ENCODE assay signal across 15 mouse cellular contexts in genomic region chr6:128085488-128086066, GRCm38 (mm10). TPM values are rescaled to one million over a fixed set of nuclear protein-coding genes. Genes with fewer than 3 reads are reported as not detected.
DNase-seq lines count a peak whose midpoint lies in the region; ATAC-seq lines count a peak whose summit lies in the region.
"Had no signal": no experiment of that assay in that cellular context is flagged by ENCODE, and none has a peak within 500 bp of the region (broad histone marks: within the 10 kb centered on the region; RNA-seq: fewer than 3 reads in every experiment).

No protein-coding gene starts in this region.

- peak; percentile 47 for ATAC-seq in kidney, embryonic 14.5 days (ENCODE audit: low FRiP score, low TSS enrichment)
- peak; percentile 23; the same call in 1 of the 2 replicates for ATAC-seq in embryonic facial prominence, embryonic 14.5 days (ENCODE audit: low read depth)
- no peak for ATAC-seq in hindbrain, embryonic 16.5 days
- no peak for ATAC-seq in neural tube, embryonic 13.5 days (ENCODE audit: low read depth)

- no peaks in the 10 kb centered on the region for H3K9me3 ChIP-seq in kidney, embryonic 14.5 days (ENCODE audit: control insufficient read depth, low read length)
- no peaks in the 10 kb centered on the region for H3K9me3 ChIP-seq in embryonic facial prominence, embryonic 14.5 days (ENCODE audit: control insufficient read depth, low read length)
- H3K9me3 ChIP-seq in hindbrain, embryonic 16.5 days (ENCODE audit: control insufficient read depth, low read length), result no peaks in the 10 kb centered on the region
- no peaks in the 10 kb centered on the region for H3K9me3 ChIP-seq in neural tube, embryonic 13.5 days
- H3K9me3 ChIP-seq: heart, embryonic 13.5 days; liver, embryonic 13.5 days had no signal

- H3K4me2 ChIP-seq in kidney, embryonic 14.5 days (replicated peaks; ENCODE audit: low read depth, low read length), result no peak overlapping the region
- no peak overlapping the region for H3K4me2 ChIP-seq in embryonic facial prominence, embryonic 14.5 days (ENCODE audit: low read depth, low read length)
- H3K4me2 ChIP-seq in hindbrain, embryonic 16.5 days (ENCODE audit: low read length), result no peak overlapping the region
- no peak overlapping the region for H3K4me2 ChIP-seq in neural tube, embryonic 13.5 days
- H3K4me2 ChIP-seq: heart, embryonic 13.5 days; liver, embryonic 13.5 days had no signal

- H3K27ac ChIP-seq in kidney, embryonic 14.5 days (ENCODE audit: low read depth, low read length), result no peak overlapping the region; the same call in 1 of the 2 replicates
- H3K27ac ChIP-seq in embryonic facial prominence, embryonic 14.5 days (replicated peaks; ENCODE audit: low read depth, low read length), result 0 out of 2 replicates have a peak overlapping the region, but pooled peaks have one; percentile 33
- H3K27ac ChIP-seq in hindbrain, embryonic 16.5 days (ENCODE audit: low read depth, low read length), result peak overlapping the region; percentile 23; the same call in 1 of the 2 replicates
- peak overlapping the region; percentile 50 for H3K27ac ChIP-seq in neural tube, embryonic 13.5 days (replicated peaks)
- H3K27ac ChIP-seq: gastrocnemius, adult 2 months; heart, embryonic 13.5 days; liver, embryonic 13.5 days had no signal

- H3K27me3 ChIP-seq in kidney, embryonic 14.5 days (ENCODE audit: control insufficient read depth, insufficient read depth, low read length), result no peaks in the 10 kb centered on the region
- no peaks in the 10 kb centered on the region for H3K27me3 ChIP-seq in embryonic facial prominence, embryonic 14.5 days (replicated peaks; ENCODE audit: control insufficient read depth, insufficient read depth, low read length)
- H3K27me3 ChIP-seq in hindbrain, embryonic 16.5 days (replicated peaks; ENCODE audit: control insufficient read depth, insufficient read depth, low read length), result no peaks in the 10 kb centered on the region
- H3K27me3 ChIP-seq in neural tube, embryonic 13.5 days, result no peaks in the 10 kb centered on the region
- H3K27me3 ChIP-seq: heart, embryonic 13.5 days; liver, embryonic 13.5 days had no signal

- DNase-seq in kidney, adult 18-20 months, result no peak
- peak; percentile 64 for DNase-seq in embryonic facial prominence, embryonic 14.5 days (ENCODE audit: low spot score)
- no peak for DNase-seq in gastrocnemius, postnatal 4 days (ENCODE audit: low spot score in 2 of 2)
- no peak for DNase-seq in ovary, adult 18-20 months (ENCODE audit: low spot score)
- DNase-seq: adrenal gland, postnatal 36 days; cerebellum, postnatal 36 days; gastrocnemius, adult 2 months; liver, embryonic 13.5 days; lung, postnatal 14 days; right cerebral cortex, postnatal 4 days; thymus, adult 18-20 months had no signal

- 55% methylated on average over 9 of the region's 9 CpGs for WGBS in kidney, embryonic 14.5 days
- WGBS in embryonic facial prominence, embryonic 14.5 days, result 41% methylated on average over 9 of the region's 9 CpGs
- WGBS in hindbrain, embryonic 16.5 days, result 51% methylated on average over 9 of the region's 9 CpGs
- WGBS in neural tube, embryonic 13.5 days, result 50% methylated on average over 9 of the region's 9 CpGs

- no peak overlapping the region for H3K4me3 ChIP-seq in kidney, embryonic 14.5 days (ENCODE audit: low read length)
- no peak overlapping the region for H3K4me3 ChIP-seq in embryonic facial prominence, embryonic 14.5 days (ENCODE audit: low read depth, low read length)
- no peak overlapping the region for H3K4me3 ChIP-seq in hindbrain, embryonic 16.5 days (ENCODE audit: low read length)
- H3K4me3 ChIP-seq in neural tube, embryonic 13.5 days, result no peak overlapping the region
- H3K4me3 ChIP-seq: gastrocnemius, adult 2 months; heart, embryonic 13.5 days; liver, embryonic 13.5 days had no signal

- peaks cover 6% of the 10 kb centered on the region; the same call in 1 of the 2 replicates for H3K36me3 ChIP-seq in kidney, embryonic 14.5 days (ENCODE audit: control insufficient read depth, insufficient read depth, low read length)
- peaks cover 13% of the 10 kb centered on the region; the same call in 1 of the 2 replicates for H3K36me3 ChIP-seq in embryonic facial prominence, embryonic 14.5 days (ENCODE audit: control insufficient read depth, insufficient read depth, low read length)
- H3K36me3 ChIP-seq in hindbrain, embryonic 16.5 days (ENCODE audit: control insufficient read depth, insufficient read depth, low read length), result no peaks in the 10 kb centered on the region
- H3K36me3 ChIP-seq in neural tube, embryonic 13.5 days, result no peaks in the 10 kb centered on the region
- H3K36me3 ChIP-seq: liver, embryonic 13.5 days had no signal

- no peak overlapping the region for H3K9ac ChIP-seq in kidney, embryonic 14.5 days (ENCODE audit: low read depth, low read length)
- no peak overlapping the region for H3K9ac ChIP-seq in embryonic facial prominence, embryonic 14.5 days (ENCODE audit: low read depth, low read length)
- peak overlapping the region; percentile 22 for H3K9ac ChIP-seq in hindbrain, embryonic 16.5 days (ENCODE audit: low read depth, low read length)
- 0 out of 2 replicates have a peak overlapping the region, but pooled peaks have one; percentile 28 for H3K9ac ChIP-seq in neural tube, embryonic 13.5 days
- H3K9ac ChIP-seq: liver, embryonic 13.5 days had no signal

- peaks cover 32% of the 10 kb centered on the region for H3K4me1 ChIP-seq in kidney, embryonic 14.5 days (ENCODE audit: control insufficient read depth, insufficient read depth, low read length)
- peaks cover 44% of the 10 kb centered on the region for H3K4me1 ChIP-seq in embryonic facial prominence, embryonic 14.5 days (ENCODE audit: control insufficient read depth, insufficient read depth, low read length)
- peaks cover 17% of the 10 kb centered on the region for H3K4me1 ChIP-seq in hindbrain, embryonic 16.5 days (ENCODE audit: control insufficient read depth, insufficient read depth, low read depth, low read length)
- H3K4me1 ChIP-seq in neural tube, embryonic 13.5 days (replicated peaks), result peaks cover 42% of the 10 kb centered on the region
- H3K4me1 ChIP-seq: liver, embryonic 13.5 days had no signal

RNA-seq across cellular contexts. Expression of gene Tspan9, which starts 57.8 kb away (rescaled TPM):
- 96.6 and 100 TPM in 2 replicates for polyA plus RNA-seq in kidney, embryonic 14.5 days (2014; fragmentation: Nextera tagmentation; extraction: Ambion mirVana)
- 130 and 151 TPM in 2 replicates for polyA plus RNA-seq in embryonic facial prominence, embryonic 14.5 days (2014; fragmentation: Nextera tagmentation; extraction: Ambion mirVana)
- polyA plus RNA-seq in hindbrain, embryonic 16.5 days (2015; fragmentation: Nextera tagmentation; extraction: Ambion mirVana), result 62.6 and 66.8 TPM in 2 replicates
- 38.5 and 43.5 TPM in 2 replicates for polyA plus RNA-seq in neural tube, embryonic 13.5 days (2015; fragmentation: Nextera tagmentation; extraction: Ambion mirVana)
- total RNA-seq in gastrocnemius, postnatal 4 days (2021), result 100 to 1,000 TPM; 151 to 194 TPM

Comparison
In these comparisons a context has a peak if more than half of its experiments do, and no peak if none do; other contexts are left out.
1. ATAC-seq: peak in kidney, embryonic 14.5 days (single experiment) and embryonic facial prominence, embryonic 14.5 days (single experiment); none in hindbrain, embryonic 16.5 days (single experiment) and neural tube, embryonic 13.5 days (single experiment).
2. H3K9ac ChIP-seq: peak in hindbrain, embryonic 16.5 days (single experiment) and neural tube, embryonic 13.5 days (single experiment); none in kidney, embryonic 14.5 days (single experiment) and embryonic facial prominence, embryonic 14.5 days (single experiment).